Mouse (Mus musculus) A20 (cell line): ENCODE measurements around the gene Cox8a.
A peak's percentile ranks its signal among the peaks of the same experiment; 100 is the strongest.

ENCODE experiments used
- DNase-seq: peaks from one replicate; pipeline ENCODE4 v3.0.0-alpha.2; 2011; ENCODE audit warnings: low read depth, low spot score

Gene Cox8a

DNA sequence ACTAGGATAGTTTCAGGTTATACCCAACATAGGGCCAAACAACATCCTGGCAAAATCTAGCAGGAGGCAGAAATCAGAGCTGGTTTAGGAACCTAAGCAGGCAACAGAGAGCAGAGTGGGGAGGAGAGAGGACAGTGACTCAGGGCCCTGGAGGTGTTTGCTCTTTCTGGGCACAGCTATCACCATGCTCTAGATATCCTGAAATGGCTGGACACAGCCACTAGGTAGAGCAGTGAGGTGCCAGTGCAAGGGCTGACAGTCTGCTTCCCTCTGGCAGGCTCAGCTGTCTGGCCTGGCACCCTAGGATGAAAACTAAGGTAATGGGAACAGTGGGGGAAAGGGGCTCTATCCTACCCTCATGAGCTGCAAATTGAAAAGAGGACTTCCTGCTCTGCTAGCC, 6.1 kb upstream of the Cox8a start:
- DNase-seq = no peak

DNA sequence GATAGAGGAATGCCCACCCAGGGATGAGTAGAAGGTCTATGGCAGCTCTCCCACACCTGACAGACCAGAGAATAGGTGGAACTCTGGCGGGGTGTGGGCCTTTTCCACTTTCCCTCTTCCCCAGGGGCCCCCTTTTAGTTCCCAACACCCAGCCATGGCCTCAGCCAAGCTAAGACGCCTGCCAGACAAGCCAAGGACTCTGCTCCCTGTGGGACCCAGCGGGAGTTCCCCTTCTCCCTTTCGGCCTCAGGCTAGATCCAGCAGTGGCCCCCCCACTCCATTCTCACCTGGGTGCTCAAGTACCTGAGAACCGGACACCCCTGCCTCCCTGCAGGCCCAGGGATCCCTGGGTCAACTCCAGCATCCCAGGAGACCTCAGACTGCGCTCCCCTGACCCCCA, 4.8 kb upstream of the Cox8a start:
- DNase-seq = no peak

DNA sequence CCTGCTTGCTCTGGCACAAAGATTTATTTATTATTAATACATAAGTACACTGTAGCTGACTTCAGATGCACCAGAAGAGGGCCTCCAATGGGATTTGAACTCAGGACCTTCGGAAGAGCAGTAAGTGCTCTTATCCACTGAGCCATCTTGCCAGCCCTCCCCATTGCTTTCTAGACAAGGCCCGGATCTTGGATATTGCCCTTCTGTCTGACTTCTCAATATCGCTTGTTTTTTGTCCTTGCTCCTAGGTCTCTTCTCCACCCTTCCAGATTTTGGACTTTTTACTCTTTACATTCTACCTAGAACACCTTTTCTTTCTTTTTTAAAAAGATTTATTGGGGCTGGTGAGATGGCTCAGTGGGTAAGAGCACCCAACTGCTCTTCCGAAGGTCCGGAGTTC, 1.3 kb upstream of the Cox8a start:
- no peak for DNase-seq

DNA sequence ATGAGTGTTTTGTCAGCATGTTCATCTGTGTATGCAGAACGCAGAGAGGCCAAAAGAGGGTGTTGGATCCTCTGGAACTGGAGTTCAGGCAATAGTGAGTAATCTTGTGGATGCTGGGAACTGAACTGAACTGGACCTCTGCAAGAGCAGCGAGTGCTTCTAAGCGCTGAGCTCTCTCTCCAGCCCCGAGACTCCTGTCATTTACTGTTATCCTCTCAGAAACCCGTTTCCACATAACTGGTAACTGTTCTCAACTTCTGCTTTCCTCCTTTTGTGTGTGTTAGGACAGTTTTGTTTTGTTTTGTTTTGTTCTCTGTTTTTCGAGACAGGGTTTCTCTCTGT, 481 bp upstream of the Cox8a start:
- no peak for DNase-seq

DNA sequence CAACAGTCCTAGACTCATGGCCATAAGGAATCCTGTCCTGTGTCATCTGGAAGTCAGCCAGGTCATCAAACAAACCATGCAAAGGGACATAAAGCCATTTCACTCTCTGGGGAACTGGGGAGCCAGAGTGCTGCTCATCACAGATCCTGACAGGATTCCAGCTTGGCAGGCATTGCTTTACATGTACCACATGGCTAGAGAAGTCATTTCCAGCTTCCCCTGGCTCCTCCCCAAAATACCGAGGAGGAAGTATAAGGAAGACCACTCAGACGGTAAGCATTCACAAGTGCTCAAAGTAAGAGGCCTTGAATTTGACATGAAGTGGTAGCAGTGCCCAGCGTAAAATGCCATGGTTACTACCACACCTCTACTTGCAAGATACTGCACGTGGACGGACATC, 2.9 kb downstream of the Cox8a start:
- no peak for DNase-seq

DNA sequence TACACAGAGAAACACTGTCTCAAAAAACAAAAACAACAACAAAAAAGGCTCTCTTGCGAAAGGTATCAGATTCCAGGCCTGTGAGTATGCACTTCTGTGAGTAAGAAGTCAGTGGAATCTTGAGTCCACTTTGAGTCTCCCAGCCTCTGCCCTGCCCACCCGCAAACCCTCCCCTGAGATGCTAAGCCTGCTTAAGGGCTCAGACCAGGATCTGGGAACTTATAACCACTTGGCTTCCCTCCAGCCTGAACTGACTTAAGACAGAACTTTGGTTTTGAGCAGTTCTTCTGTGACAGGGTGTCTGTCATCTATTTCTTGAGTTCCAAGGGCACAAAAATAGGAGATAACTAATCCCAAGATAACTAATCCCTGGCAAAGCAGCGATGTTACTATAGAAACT, 4.4 kb downstream of the Cox8a start:
- DNase-seq = no peak

DNA sequence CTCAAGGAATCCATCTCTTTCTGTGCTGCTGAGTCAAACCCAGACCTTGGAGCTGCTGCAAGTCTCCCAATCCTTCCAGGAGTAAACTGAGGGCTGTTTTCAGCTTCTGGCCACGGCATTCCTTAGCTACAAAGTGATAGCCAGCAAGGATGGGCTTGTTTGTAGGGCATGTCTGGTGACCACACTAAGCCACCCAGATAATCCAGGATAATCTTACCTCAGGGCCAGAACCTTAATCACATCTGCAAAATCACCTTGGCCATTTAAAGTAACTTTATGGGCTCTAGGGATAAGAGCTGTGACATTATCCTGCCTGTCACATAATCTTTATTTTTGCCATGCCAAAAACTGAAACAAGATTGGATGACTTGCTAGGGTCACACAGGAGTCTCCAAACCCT, 5.2 kb downstream of the Cox8a start:
- no peak for DNase-seq

DNA sequence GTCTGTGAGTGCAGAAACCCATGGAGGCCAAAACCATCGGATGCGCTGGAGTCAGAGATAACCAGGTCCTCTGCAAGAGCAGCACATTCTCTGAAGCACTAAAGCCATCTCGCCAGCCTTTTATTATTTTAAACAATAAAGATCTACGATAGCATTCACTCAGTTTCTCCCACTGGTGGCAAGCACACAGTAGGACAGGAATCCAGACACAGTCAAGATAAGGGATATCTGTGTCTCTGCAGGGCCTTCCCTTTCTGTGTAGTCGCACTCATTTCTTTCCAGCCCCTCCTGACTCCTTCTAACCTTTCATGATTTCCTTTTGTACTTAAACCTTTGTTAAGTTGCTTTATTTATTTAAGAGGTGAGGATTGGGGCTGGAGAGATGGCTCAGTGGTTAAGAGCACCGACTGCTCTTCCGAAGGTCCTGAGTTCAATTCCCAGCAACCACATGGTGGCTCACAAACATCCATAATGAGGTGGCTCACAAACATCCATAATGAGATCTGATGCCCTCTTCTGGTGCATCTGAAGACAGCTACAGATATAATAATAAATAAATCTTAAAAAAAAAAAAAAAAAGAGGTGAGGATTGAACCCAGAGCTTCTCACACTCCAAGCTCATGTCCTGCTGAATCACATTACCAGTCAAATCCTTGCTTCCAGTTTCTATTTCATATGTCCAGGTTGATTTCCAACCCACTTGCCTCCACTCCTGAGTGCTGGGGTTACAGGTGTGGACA, 7.3 kb downstream of the Cox8a start:
- DNase-seq = no peak

DNA sequence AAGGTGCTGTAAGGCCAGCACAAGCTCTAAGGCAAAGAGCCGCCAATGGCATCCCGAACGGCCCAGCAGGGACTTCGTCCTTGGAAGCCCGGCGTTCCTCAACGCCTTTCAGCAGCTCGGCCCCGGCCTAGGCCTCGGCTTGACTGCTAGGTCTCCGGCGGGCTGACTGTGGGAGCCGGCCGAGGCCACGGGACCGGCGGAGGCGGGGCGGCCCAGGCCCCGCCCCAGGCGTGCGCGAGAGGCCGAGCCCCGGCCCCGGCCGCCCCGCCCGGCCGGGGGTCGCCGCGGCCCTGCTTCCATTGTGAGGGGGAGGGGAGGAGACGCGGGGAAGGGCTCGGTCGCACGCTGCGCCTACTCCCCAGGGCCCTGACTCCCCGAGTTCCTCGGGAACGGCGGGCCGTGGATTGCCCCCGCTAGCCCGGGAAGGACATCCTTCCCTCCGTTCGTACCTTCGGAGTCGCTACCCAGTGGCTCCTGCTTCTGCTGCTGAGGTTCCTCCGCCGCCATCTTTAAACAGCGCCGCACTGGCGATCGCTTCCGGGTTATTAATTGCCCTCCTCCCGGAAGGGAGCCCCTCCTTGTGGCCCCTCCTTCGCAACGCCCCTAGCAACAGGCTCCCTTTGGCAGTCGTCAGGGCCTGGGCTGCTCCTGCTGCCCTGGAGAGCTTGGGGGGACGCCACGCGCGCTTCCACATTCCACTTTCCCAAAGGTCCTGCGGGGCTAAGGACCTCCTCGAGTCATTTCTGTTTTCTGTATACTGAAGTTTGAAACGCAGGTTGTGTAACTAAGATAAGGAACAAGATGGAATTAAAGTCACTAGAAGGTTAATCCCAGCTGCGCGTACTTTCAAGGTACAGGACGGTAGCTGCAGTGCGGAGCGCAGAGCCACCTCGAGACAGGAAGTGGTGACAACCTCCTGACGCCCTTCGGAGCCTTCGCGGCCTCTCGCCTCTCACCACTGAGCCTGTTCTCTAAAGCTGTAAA, 11.4 kb downstream of the Cox8a start, which contains the start of gene Otub1:
Otub1 (minus strand) TSS at position 564 of the 984 bp plus-strand sequence.
- DNase-seq = peak; percentile 98

DNA sequence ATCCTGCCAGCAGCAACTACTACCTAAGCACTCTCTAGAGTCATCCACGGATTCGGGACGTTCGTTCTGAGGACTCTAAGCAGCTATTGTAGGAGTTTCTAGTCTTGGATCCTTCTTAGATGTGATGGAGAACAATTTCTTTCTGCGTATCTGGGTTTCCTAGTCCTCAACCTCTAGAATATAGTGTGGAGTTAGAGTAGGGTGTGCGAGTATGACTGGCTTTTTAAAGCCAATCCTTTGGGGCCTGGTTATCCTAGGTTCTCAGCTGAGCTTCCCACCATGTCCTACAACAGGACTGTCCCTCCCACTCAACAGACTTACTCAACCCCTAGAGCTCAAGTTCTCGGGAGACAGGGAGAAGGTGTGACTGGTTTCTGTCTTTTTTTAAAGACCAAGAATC, 12.1 kb downstream of the Cox8a start:
- no peak for DNase-seq

DNA sequence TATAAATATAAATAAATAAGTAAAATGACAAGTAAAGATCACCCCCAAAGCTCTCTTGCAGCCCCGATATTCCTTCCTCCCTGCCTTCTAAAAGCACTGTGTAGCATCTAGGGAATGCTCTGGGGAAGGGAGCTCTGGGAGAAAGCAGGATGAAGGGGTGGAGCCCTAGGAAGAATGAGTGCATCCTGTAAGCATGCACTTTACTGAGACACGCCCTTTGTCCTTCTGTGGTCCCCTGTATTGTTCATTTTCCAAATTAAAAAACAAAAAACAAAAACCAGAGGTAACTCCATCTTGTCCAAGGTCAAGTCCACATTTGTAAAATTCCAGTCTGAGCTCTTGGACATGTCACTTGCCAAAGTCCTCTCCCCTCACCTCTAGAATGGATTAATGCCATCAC, 12.5 kb downstream of the Cox8a start:
- no peak for DNase-seq

DNA sequence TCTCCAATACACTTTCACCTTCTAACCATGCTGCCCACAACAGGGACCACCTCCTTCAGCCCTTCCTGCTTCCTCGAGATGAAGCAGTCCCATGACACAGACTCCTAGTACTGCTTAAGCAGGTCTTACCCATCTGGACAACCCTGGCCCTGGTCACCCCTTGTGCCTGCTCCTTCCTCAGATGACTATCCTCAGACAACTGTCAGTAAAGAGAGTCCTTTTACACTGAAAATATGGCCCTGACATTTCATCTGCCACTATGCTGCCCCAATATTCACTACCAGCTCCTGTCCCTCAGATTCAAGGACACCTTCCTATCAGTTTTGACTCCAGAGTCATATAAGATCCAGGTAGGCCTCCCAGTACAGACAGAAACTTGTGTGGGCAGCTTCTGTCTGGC, 17.0 kb downstream of the Cox8a start:
- DNase-seq = no peak

DNA sequence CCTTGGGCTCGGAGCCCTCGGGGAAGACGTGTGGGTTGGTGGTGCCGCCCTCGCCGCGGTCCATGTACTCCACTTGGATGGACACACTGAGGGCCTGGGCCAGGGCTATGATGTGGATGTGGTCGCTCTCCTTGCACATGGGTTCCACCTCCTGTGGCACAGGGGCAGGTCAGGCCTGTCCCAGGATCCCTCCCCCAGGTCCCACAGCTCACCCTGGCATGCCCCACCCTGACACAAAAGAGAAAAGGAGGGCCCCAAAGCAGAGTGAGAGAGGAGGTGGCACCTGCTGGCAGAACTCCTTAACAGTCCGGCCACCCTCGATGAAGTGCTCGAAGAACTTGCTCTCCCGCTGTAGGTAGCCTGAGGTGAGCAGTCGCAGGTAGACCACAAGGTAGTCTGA, 18.3 kb downstream of the Cox8a start:
- DNase-seq = no peak

DNA sequence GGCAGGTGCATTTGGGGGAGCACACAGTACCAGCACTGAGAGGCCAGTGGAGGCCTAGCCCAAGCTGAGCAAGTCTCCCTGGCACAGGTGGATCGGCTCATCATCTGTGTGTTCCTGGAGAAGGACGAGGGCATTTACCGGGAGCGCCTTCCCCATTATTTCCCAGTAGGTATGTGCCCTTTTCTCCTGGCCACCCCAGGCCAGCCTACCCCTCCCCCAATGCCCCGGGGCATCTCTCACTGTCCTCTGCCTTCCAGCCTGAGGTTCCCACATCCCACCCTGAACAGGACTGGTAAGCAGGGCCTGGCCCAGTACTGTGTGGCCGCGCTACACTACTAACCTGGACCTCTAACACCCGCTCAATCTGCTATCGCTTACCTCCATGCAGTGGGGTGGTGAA, 20.0 kb downstream of the Cox8a start:
- DNase-seq = no peak

DNA sequence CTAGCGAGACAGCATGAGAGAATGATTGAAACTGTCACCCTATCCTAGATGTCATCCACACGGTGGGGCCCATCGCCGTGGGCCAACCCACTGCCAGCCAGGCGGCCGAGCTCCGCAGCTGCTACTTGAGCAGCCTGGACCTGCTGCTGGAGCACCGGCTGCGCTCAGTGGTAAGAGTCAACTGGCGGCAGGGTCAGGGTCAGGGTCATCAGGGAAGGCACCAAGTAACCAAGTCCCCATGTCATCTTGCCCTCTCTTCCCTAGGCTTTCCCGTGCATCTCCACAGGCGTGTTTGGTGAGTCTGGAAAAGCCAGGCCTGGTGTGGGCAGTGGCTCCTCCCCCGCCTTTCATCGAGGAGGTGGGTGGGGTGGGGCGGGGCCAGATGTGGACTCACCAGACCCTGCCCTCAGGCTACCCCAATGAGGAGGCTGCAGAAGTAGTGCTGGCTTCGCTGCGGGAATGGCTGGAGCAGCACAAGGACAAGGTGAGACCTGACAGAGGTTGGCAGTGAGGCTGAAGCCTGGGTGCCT, 20.6 kb downstream of the Cox8a start:
- no peak for DNase-seq

DNA sequence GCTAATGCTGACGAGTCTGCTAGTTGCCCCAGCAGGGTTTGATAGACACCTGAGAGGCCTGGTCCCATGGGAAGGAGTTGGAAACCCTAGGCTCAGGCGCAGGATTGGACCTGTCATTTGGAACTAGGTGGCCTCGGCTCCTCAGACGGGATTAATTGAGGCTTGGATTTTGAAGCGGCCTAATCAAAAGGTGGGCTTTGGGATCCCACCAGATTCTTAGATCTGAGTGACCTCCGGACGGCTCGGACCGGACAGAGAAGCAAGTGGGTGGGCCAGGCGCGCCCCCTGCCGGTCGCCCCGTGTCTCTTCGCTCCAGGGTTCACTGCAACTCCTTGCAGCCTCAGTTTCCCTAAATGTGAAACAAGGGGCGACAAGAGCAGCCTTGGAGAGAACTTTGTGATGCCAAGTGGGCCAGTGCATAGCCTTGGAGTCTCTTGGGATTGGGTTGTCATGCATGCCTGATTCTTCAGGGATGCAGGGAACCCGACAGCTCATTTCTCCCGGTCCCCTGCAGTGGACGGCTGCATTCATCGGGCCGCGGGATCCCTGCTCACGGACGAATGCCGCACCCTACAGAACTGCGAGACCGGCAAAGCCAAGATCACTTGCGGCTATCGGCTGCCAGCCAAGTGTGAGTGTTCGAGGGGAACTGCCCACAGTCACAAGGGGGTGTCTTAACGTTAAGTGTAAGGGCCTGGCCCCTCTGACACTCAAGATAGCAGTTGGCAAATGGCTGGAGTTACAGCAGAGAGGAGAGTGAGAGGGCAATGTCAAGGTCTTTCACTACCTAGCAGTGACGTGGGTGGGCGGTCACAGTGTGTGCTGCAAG, 21.3 kb downstream of the Cox8a start:
- peak; percentile 53 for DNase-seq

DNA sequence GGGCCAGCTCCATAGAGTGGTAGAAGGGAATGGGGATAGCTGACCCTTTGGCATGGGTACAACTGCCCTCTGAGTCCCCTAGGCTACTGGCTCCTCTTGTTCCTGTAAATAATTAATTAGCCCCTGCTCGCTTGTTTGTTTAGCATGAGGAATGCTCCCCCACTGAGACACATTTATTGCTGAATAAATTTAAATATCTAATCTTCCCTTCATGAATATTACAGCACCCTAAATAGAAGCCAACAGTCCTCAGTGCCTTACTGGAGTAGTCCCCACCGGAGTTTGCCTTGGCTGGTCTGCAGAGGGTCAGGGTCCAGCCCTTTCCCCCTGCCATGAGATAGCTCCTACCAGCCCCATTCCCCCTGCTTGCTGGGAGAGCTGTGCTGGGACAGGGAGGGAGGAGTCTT, 24.9 kb downstream of the Cox8a start:
- DNase-seq = no peak

DNA sequence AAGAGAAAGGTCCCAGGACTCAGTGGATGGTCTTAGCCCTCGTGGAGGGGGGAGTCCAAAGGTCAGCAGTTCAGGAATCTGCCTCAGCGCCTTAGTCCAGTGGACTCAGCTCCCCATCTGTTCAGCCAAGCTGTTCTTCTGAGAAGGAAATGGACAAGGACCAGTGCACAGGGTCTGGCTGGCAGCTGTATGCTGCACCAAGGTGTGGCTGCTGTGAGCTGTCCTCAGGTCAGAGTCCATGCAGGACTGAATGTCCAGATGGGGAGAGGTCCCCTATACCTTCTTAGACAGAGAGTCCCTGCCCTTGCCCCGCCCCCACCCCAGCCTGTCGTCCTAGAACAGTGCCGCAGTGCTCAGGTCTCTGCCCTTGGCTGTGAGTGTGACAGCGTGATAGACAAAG, 25.8 kb downstream of the Cox8a start:
- DNase-seq = no peak

DNA sequence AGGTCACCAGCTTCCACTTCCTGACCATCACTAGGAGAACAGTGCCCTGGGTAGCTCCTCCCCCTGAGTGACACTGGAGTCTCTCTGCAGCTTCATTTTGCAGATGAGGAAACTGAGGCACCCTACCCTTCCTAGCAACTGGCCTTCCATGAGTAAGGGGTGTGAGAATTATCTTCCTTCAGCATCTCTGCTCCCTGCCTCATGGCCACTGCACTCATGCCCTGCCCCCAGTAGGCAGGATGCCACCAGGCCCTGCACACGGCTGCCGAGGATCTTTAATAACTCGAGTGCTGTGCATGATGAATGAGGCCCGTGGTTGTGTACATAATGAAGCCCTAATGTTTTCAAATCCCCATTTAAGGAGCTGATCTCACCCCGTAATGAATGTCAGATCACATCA, 26.4 kb downstream of the Cox8a start:
- DNase-seq = no peak

DNA sequence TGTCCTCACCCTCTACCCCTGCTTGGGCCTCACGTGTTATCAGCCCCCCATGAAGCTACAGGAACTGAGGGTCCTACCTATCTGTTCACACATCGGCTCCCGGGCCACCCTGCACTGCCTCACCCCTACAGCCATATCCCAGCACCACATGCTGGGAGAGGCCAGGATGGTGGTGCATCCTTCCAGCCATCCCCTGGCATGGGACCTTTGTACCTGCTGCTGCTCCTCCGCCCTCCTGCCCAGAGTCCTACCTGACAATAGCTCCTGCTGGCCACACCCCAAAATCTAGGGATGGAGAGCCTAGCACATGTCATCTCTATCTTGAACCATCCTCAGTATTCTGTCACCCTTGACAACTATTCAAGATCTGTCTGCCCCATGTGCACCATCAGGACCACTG, 28.4 kb downstream of the Cox8a start:
- DNase-seq = no peak

DNA sequence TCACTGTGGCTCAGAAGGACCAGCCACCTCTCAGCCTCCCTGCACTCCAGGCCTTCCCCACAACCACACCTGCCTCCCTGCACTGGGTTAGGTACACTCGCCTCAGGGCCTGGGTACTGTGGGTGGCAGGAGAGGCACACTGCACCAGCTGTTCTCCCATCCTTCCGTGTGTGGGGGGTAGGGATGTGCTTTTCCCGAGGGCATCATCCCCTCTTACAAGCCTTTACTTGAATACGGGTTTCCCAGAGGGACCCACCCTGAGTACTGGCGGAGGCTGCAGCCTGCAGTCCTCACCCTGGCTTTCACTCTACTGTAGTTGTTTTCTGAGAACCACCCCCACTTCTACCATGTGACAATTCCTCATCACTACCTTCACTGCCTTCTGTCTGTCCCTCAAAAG, 30.3 kb downstream of the Cox8a start:
- DNase-seq = no peak
